Mouse (Mus musculus) NIH3T3 (cell line): ENCODE measurements around the gene Il6ra.
"Not testable (repeated sequence)": the region's sequence is repeated elsewhere in the genome, so short reads cannot be mapped to it uniquely, and the experiment has no call there.

Source experiments
- DNase-seq: peaks from one replicate; pipeline ENCODE4 v3.0.0-alpha.2; 2012; ENCODE audit warnings: low read depth

The Il6ra gene

GRCm38 (mm10) chr3:89875021-89875420 is 38.0 kb downstream of the Il6ra start:
- no peak for DNase-seq

GRCm38 (mm10) chr3:89874076-89874475 is 38.9 kb downstream of the Il6ra start:
- DNase-seq, result no peak

- peak; percentile 93 for DNase-seq
These were observed 40.3 kb downstream of the Il6ra start for GRCm38 (mm10) chr3:89872684-89873083.

GRCm38 (mm10) chr3:89872209-89872608 is 40.8 kb downstream of the Il6ra start:
- DNase-seq, result peak; percentile 67

- DNase-seq, result no peak
These were observed 41.6 kb downstream of the Il6ra start for GRCm38 (mm10) chr3:89871339-89871914.

- DNase-seq, result peak; percentile 51
These were observed 42.3 kb downstream of the Il6ra start for GRCm38 (mm10) chr3:89870472-89871271.

GRCm38 (mm10) chr3:89869556-89869955 is 43.4 kb downstream of the Il6ra start:
- no peak for DNase-seq

GRCm38 (mm10) chr3:89868956-89869355 is 44.0 kb downstream of the Il6ra start:
- DNase-seq, result no peak

GRCm38 (mm10) chr3:89868357-89868756 is 44.6 kb downstream of the Il6ra start:
- peak; percentile 47 for DNase-seq

GRCm38 (mm10) chr3:89867651-89868050 is 45.3 kb downstream of the Il6ra start:
- DNase-seq, result no peak

- DNase-seq, result no peak
These were observed 47.2 kb downstream of the Il6ra start for GRCm38 (mm10) chr3:89865764-89866163.

GRCm38 (mm10) chr3:89865020-89865419 is 48.0 kb downstream of the Il6ra start:
- no peak for DNase-seq

GRCm38 (mm10) chr3:89863716-89864509 is 49.1 kb downstream of the Il6ra start:
- DNase-seq, result peak; percentile 62

GRCm38 (mm10) chr3:89863276-89863675 is 49.7 kb downstream of the Il6ra start:
- not testable (repeated sequence) for DNase-seq

GRCm38 (mm10) chr3:89862182-89862761 is 50.7 kb downstream of the Il6ra start:
- no peak for DNase-seq

GRCm38 (mm10) chr3:89861070-89861469 is 51.9 kb downstream of the Il6ra start:
- peak; percentile 96 for DNase-seq

- DNase-seq, result no peak
These were observed 52.7 kb downstream of the Il6ra start for GRCm38 (mm10) chr3:89860343-89860742.

- DNase-seq, result no peak
These were observed 53.1 kb downstream of the Il6ra start for GRCm38 (mm10) chr3:89859936-89860335.

- no peak for DNase-seq
These were observed 54.1 kb downstream of the Il6ra start for GRCm38 (mm10) chr3:89858888-89859287.

GRCm38 (mm10) chr3:89858123-89858522 is 54.9 kb downstream of the Il6ra start:
- peak; percentile 87 for DNase-seq

- DNase-seq, result peak; percentile 48
These were observed 55.6 kb downstream of the Il6ra start for GRCm38 (mm10) chr3:89857353-89857752.

- no peak for DNase-seq
These were observed 59.2 kb downstream of the Il6ra start for GRCm38 (mm10) chr3:89853752-89854151.
